Mouse (Mus musculus) kidney, postnatal 14 days (tissue): ENCODE data around the gene Gm17545.

Experiments used
- DNase-seq: peaks from one replicate; pipeline ENCODE4 v3.0.0; 2022; ENCODE audit warnings: mixed read lengths

Gm17545 gene

DNA sequence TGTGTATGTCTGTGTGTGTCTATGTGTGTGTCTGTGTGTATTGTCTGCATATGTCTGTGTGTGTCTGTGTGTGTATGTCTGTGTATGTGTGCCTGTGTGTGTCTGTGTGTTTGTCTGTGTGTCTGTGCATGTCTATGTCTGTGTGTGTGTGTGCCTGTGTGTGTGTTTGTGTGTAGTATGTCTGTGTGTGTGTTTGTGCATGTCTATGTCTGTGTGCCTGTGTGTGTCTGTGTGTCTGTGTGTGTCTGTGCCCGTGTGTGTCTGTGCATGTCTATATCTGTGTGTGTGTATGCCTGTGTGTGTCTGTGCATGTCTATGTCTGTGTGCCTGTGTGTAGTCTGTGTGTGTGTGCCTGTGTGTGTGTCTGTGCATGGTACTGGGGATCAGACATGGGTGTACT lies 9.0 kb upstream of the Gm17545 start:
- no peak for DNase-seq

DNA sequence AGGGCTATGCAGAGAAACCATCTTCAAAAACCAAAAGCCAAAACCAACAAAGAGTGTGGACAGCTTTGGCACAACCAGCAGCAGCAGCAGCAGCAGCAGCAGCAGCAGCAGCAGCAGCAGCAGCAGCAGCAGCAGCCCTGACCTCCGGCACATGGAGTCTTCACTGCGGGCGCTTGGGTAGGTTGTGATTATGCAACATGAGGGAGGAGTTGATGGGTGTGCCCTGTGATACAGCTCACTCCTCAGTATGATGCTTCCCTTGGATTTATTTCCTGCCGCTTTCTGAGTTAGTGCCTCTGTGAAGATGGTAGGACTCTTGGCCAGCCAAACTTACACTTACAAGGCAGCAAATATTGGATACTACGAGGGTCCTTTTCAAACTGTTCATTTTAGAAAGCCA lies 6.9 kb upstream of the Gm17545 start:
- DNase-seq, result no peak

DNA sequence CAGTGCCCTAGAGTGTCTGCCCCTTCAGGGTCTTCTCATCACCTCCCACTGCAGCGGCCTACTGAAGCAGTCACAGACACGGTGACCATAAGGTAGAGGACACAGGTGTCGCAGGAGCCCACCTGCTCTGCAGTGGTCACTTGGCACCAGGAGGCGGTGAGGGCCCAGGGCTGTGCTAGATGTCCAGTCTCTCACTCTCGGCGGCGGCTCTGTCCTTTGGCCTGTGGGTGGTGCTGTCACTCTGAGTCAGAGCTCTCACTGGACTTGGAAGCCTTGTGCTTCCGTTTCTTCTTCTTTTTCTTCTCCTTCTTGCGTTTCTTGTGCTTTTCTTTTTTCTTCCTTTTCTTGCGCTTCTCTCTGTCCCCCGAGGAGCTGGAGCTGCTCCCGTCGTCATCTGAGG lies 5.7 kb upstream of the Gm17545 start:
- no peak for DNase-seq

DNA sequence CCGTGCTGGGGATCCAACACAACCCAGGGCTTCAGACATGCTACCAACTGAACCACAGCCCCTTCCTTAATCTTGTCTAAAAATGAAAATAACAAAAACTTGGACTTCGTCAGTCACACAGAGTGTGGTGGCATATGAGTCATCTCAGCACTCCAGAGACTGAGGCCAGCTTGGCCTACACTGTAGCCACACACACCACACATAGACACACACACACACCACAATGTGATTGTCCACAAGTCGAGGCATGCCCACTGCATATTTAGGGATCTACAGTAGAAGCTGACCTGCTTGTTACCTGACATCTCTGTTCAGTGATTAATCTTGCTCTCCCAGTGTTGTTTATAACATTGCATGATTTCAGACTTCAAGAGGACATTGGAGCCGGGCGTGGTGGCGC lies 4.9 kb upstream of the Gm17545 start:
- DNase-seq, result no peak

DNA sequence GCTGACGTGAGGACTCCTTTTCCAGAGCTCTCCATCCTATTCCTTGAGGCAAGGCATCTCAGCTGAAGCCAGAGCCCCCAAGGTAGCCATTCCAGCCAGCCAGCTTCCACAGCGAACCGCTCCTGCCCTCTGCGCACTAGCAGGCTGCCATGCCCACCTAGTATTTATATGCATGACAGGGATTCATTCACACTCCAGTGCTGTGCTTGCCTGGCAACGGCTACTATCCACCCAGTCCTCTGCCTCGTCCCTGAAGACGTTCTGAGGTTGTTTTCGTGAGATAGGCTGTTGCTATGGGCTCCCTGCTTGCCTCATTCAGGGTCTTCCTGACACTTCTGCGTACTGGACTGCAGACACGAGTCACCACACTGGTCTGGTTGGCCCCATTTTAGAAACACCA lies 1.4 kb upstream of the Gm17545 start:
- no peak for DNase-seq

DNA sequence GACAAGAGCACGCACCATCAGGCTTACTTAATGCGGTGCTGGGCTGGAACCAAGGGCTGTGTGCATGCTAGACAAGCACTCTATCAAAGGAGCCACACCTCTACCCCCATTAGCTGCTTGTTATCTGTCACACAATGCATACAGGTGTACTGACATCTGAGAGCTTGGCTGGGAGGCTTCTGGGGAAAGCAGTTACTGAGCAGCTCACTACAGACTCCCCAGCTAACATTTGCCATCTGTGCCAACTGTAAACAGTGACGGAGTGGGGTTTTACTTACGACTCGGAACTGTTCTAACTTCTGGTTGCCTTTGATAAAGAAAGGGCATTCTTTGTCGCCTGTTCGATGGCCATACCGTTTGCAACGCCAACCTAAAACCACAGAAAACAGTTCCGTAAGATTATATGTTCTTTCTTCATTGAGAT lies 577 bp upstream of the Gm17545 start:
- DNase-seq, result no peak

DNA sequence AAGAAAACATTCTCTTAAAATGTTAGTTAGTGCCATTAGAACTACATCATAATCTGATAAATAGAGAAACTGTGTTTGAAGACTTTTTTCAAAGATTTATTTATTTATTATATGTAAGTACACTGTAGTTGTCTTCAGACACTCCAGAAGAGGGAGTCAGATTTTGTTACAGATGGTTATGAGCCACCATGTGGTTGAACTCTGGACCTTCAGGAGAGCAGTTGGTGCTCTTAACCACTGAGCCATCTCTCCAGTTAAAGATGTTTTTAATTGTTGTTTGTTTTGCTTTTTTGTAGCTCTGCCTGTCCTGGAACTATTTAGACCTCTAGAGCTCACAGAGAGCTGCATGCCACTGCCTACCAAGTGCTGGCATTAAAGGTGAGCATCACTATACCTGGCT lies 951 bp downstream of the Gm17545 start:
- DNase-seq, result no peak

DNA sequence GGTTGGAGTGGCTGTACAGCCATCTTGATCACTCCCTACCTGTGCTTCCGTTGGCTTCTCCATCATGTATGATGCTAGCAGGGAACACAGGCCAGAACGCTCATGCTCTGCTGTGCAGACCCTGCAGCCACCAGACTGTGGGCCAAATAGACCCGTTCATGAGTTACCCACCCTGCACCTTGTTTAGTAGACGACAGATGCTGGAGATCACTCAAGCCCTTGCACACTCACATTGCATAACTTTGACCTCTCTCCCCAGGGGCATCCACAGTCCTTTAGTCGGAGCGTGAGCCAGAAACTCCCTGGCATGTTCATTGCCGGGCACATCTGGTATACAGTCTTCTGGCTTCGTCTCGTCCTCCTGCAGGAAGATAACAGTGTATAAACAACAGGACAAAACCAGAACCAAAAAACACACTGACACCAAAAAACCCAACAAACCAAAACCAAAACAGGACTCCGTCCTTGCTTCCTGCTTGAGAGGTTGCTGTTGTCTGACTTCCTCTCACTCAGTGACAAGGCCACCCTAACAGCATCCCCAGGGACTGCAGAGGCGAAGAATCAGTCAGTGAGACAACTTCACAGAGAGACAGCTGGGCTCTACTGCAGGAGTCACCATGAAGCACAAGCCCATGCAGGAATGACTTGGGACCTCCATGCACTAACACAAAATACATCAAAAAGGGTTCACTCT lies 3.2 kb downstream of the Gm17545 start:
- no peak for DNase-seq

DNA sequence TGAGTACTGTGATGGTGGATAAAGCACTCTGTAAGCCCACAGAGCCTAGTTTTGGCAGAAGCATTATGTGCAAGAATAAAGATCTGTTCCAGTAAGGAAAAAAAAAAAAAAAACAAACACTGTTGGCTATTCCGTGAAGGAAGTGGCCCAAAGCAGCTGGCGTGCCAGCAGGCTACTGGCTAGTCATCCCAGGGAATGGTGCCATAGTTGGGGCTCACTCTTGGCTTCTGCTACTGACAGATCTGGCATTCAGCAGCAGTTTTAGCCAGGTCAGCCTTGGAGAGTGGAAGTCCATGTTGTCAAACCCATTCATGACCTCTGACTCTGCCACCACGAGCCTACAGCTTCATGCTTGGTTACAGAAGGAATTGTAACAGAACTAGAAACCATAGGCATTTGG lies 7.9 kb downstream of the Gm17545 start:
- DNase-seq, result no peak

DNA sequence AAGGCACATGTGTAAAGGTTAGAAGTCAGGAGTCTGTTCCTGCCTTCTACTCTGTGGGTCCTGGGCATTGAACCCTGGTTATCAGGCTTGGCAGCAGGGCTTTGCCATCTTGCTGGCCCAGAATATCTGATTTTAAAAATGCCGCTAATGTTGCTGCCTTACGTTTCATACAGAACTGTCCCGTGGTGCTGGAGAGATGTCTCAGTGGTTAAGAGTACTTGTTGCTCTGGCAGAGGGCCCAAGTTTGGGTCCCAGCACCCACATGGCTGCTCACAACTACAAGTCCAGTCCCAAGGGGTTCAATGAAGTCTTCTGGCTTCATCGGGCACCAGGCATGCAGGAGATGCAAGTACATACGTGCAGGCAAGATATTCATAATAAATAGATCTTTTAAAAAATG lies 12.1 kb downstream of the Gm17545 start:
- DNase-seq, result no peak

DNA sequence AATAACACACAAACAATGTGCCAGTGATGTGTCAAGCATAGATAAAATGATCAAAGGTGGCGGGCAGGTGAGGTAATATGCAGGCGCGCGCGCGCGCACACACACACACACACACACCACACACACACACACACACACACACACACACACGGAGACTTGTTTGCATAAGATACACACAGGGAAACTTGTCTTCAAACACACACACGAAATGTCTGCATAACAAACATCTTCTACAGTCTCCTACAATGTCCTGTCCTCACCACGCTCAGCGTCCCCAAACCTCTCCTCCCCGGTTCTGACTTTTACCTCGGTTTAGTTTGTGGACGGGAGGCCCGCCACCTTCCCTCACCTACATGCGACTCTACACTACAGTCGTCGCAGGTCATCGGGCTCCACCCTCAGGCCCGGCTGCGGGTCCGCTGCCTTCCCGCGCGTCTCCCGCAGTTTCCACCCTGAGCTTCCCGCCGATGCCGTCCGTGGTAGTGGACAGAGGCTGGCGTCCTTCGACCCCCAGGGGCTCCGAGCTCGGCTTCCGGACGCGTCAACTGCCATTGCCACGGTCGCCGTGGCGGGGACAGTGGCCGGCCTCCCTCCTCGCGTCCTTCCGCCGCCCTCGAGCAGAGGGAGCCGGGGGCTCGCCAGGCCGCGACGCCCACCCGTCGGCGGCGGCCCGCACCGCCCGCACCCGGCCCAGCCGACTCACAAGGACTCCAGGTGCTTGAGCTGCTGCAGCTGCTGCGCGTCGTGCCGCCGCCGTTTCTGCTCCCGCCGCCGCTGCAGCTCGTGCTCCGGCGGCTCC lies 13.5 kb downstream of the Gm17545 start:
- DNase-seq, result peak; percentile 56

DNA sequence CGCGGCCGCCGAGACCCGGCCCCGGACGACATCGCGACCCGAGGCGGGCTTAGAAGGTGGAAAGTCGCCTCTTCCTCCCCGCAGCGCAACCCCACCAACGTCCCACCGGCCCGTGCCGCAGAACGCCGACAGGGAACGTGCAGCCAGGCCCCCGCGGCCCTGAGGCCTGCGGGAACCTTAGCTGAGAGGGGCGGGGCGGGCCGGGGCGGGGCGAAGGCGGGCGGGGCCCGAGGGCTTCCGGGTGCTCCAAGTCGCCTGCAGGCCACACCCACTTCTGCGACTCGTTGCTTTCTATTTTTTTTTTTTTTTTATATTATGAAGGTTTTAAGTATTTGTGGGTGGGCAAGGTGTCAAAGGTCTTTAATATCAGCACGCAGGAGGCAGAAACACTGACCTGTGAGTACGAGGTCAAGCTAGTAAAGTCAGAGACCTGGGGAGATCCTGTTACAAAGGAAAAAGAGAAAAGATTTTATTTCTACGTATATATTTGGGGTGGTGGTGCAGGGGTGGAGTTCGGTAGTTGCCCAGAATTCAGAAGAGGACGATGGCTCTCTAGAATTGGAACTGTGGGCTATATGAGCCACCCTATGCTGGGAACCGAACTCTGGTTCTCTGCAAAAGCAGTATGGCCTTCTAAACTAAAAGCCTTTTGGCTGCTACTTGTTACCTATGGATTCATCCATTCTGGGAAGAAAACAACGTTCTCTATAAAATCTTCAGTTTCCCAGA lies 14.2 kb downstream of the Gm17545 start:
- peak; percentile 84 for DNase-seq

DNA sequence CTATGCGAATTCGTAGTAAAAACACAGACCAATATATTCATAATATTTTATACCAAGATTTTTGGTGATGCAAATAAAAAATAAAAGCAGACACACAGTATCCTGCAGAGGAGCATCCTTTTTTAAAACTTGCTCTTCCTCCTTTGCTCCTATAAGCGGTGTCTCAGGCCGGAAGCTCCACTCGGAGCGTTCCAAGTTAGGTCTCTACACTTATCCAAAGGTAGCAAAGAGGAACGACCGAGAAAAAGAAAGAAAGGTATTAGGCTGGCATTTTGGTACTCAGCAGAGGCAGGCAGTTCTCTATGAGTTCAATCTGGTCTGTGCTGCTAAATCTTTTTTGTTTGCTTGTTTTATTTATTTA lies 14.8 kb downstream of the Gm17545 start:
- no peak for DNase-seq

DNA sequence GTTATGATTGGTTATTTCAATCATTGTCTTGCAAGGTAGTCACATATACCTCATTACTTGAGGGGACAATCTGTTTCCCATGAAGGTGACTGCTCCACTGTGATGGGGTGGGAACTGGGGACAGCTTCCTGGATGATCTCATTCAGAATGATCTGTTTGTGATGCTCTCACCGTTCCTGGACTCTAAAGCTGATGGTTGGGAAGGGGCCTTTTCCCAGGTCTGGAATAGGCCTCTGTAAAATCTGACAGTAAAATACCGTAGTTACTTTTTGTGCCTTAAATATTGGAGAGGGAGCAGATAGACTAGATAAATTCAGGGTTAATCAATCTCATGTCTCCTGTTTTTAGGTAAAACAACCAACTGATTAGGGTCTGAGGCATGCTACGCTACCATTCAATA lies 15.6 kb downstream of the Gm17545 start, which contains the start of gene Rp9:
Gene Rp9 (minus strand): TSS at position 101 of the 400 bp plus-strand sequence.
- no peak for DNase-seq

DNA sequence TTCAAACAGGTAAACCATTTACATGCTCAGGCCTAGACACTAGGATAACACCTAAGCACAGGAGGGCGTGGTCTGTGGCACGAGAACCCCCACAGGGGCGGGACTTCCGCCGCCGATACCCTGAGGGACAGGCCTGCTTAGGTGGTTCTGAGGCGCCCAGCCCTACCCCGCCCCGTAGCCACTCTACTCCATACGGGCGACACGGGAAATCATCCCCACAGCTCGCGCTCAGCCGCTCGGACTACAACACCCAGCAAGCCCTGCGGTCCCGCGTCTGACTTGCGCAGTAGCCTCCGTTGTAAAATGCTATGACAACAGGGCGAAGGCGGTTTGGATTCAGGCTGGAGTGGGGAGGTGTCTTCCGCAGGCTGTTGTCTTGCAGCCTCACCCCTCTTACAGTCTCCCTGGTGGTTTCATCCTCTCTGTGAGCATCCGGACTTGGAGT lies 21.4 kb downstream of the Gm17545 start, which contains the start of gene Bbs9:
Gene Bbs9 (plus strand): TSS at position 292 of the 445 bp plus-strand sequence.
- DNase-seq, result peak; percentile 95

DNA sequence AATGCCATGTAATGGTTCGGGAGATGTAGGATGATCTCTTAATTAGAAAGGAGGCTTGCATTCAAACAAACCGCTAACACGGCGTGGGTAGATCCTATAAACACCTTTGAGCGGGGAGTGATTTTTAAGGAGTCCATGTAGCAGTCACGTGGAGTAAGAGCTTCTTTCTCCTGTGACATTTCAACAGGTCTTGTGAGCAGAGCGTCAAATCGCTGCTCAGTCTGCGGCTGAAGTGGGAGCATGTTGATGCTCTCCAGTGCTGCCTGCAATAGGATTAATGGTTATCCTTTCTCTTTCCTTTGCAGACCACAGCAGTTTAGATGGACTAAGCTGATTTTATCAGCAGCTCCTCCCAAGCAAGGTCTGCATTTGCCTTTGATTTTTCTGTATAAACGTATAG lies 22.2 kb downstream of the Gm17545 start:
- peak; percentile 6 for DNase-seq

DNA sequence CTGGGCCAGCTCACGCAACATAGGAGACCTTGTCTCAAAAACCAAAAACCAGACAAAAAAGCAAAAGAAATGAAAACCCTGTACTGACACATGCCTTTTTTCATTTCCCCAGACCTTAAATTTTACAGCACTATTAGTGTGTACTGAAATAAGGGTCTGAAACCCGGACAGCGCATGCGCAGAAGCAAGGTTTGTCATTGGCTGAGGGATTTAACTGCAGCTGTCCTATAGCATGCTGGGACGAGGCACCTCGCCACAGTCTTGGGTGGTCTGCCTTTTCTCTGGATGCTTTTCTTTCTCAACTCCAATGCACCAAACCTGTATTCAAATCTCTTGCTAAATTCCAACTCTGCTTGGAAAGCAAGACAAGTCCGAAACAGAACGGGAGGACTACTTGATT lies 24.9 kb downstream of the Gm17545 start:
- DNase-seq, result no peak

DNA sequence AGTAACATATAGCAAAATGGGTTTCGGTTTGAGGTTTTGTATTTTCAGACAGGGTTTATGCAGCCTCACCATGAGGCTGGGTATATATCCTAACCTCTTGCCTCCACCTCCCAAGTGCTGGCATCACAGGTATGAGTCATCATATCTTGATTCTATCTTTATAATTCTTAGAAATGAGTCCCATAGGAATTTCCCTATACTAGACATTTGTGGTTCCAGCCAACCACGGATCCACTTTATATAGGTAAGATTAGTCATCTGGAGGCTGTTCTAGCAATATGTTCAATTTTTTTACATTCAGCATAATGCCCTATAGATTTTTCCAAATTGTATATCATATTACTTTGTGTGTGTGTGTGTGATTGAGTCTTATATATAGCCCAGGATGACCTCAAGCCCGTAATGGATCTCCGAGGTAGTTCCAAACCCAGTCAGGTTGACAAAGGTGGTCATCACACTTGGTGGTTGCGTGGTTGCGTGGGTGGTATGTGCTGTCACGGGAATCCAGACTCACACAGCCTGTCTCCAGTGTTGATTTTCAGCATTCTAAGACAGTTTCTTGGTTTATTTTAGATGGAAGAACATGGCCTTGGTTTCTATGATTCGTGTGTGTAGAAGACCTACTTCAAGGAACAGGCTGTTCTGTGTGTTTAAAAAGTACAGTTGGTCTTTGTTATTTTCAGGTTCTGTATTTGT lies 29.9 kb downstream of the Gm17545 start:
- DNase-seq, result no peak

DNA sequence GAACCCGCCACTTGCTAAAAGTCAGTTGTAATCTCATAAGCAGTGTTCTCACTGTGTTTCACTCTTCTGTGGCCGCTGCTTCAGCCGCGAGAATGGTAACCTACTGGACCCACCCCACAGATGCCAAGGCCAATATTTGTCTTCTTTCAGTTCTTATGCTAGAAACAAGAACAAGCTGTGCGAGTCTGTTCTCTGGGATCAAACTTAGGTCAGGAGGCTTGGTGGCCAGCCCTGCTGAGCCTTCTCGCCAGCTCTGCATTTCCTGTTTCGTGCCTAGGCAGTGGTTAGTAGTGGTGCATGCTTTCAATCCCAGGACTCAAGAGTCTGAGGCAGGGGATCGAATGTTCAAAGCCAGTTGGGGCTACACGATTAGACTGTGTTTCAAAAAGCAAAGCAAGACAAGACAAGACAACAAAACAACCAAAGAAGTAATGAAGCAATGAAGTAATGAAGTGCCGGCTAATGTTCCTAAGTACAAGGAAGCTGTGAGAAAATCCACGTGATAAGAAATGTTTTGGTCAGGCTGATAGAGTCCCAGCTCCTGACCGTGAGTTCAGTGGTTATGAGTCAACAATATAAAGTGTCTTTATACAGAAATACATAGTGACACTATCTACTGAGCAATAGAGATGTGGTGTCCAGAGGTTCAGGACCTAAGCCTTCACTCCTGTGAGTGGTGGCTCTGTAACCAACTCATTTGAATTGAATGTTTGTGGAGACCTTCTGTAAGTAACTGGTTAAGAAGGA lies 30.6 kb downstream of the Gm17545 start:
- DNase-seq, result no peak

DNA sequence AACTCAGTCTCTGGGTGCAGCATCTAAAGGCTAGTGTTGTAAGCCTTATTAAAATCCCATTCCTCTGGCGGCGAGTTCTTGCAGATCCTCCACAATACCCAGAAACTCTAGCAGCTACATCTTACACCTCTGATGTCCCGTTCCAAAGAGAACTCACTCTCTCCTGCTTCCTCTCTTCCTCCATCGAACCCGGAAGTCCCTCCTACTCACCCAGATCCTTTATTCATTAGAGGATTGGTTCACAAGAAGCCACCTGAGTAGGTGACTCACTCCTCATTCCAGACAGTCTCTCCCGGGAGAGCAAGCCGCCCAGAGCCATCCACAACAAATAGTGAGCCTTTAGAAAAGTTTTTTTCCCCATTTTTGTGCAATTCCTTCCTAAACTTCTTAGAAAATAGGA lies 32.1 kb downstream of the Gm17545 start:
- no peak for DNase-seq

DNA sequence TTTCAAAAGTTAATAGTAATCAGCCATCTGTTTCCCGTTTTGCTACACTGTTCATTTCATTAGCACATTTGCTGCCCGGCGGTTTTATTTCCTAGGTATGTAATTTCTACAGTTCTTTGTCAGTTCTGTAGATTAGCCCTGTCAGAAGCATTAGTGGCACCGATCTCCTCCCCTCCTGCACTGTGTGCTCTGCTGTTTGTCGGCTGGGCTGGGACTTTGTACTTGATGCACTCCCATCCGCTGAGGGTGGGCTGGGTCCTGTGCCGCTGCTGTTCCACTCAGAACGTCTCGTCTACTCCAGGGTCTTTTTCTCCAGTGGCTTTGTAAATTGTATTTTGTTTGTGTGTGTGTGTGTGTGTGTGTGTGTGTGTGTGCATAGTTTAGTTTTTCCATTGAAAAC lies 34.9 kb downstream of the Gm17545 start:
- DNase-seq, result no peak

DNA sequence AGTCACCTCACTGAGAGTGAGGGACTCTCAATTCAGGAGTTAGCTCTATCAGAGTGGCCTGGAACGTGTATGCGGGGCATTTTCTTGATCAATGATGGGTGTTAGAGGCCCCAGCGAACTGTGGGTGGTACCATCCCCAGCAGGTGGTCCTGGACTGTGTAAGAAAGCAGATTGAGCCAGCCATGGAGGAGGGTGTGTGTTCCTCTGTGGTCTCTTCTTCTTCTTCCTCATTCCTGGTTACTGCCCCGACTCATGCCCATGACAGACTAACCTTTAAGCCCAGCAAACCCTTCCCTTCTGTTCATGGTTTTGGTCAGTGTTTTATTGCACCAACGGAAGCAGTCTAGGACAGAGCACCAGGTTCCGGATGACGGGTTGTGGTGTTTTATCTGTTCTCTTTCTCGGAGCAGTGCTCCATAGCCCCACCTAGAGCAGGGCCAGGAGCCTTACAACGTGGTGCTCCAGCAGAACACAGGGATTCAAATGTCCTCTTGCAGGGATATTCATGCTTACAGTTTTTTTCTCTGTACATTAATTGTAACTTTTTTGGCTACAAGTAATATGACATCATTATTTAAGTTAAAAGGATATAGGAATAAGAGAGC lies 40.2 kb downstream of the Gm17545 start:
- DNase-seq, result no peak
